Mouse (Mus musculus) fat pad, adult 2 months (tissue): Measurements from ENCODE around the gene Itih2.
A peak's percentile ranks its signal among the peaks of the same experiment; 100 is the strongest.

ENCODE experiments used
- DNase-seq: peaks from one replicate; pipeline ENCODE4 v3.0.0-alpha.2; 2011; ENCODE audit warnings: low read depth, low spot score; ENCODE audit errors: extremely low read depth

Gene Itih2

GRCm38 (mm10) chr2:10119276-10119675 lies 11.9 kb downstream of the Itih2 start:
- no peak for DNase-seq

GRCm38 (mm10) chr2:10118751-10119150 lies 12.4 kb downstream of the Itih2 start:
- no peak for DNase-seq

GRCm38 (mm10) chr2:10108535-10109189 lies 22.5 kb downstream of the Itih2 start:
- no peak for DNase-seq

GRCm38 (mm10) chr2:10101180-10101579 lies 30.0 kb downstream of the Itih2 start:
- DNase-seq: no peak

- DNase-seq: no peak
Observed at GRCm38 (mm10) chr2:10100471-10100870, 30.7 kb downstream of the Itih2 start.

GRCm38 (mm10) chr2:10098598-10099215 lies 32.5 kb downstream of the Itih2 start:
- DNase-seq: no peak

- DNase-seq: no peak
Observed at GRCm38 (mm10) chr2:10094327-10095100, 36.7 kb downstream of the Itih2 start.

- no peak for DNase-seq
Observed at GRCm38 (mm10) chr2:10087256-10087850, 43.8 kb downstream of the Itih2 start.

GRCm38 (mm10) chr2:10082737-10083136 lies 48.5 kb downstream of the Itih2 start:
- DNase-seq: no peak

- DNase-seq: no peak
Observed at GRCm38 (mm10) chr2:10081453-10082080, 49.6 kb downstream of the Itih2 start.

GRCm38 (mm10) chr2:10080310-10081010 lies 50.7 kb downstream of the Itih2 start, which contains the start of the genes Atp5c1 and Kin:
Atp5c1 (minus strand) TSS chr2:10080510.
Kin (plus strand) TSS chr2:10080593.
- DNase-seq: peak; percentile 30

GRCm38 (mm10) chr2:10079745-10080309 lies 51.4 kb downstream of the Itih2 start:
- DNase-seq: no peak

- DNase-seq: no peak
Observed at GRCm38 (mm10) chr2:10076675-10077074, 54.5 kb downstream of the Itih2 start.

GRCm38 (mm10) chr2:10074470-10074869 lies 56.7 kb downstream of the Itih2 start:
- DNase-seq: no peak

- DNase-seq: no peak
Observed at GRCm38 (mm10) chr2:10071751-10072150, 59.4 kb downstream of the Itih2 start.

- no peak for DNase-seq
Observed at GRCm38 (mm10) chr2:10058836-10059235, 72.4 kb downstream of the Itih2 start.

- no peak for DNase-seq
Observed at GRCm38 (mm10) chr2:10051996-10052395, 79.2 kb downstream of the Itih2 start.

GRCm38 (mm10) chr2:10050878-10051277 lies 80.3 kb downstream of the Itih2 start:
- DNase-seq: peak; percentile 52

- DNase-seq: no peak
Observed at GRCm38 (mm10) chr2:10049456-10049855, 81.7 kb downstream of the Itih2 start.

GRCm38 (mm10) chr2:10048461-10048860 lies 82.7 kb downstream of the Itih2 start, which contains the start of gene Taf3:
Taf3 (minus strand) TSS chr2:10048596.
- no peak for DNase-seq
